Mouse (Mus musculus) E14TG2a.4 (cell line): Measurements from ENCODE around the gene Stkld1.

Source experiments
- H3K27me3 ChIP-seq: 2 replicates; pipeline ENCODE4 v1.6.1; 2014; ENCODE audit warnings: low read length, control low read depth; ENCODE audit not compliant: insufficient read depth
- H3K36me3 ChIP-seq: 2 replicates; pipeline ENCODE4 v1.6.1; 2014; ENCODE audit warnings: low read length, control low read depth; ENCODE audit not compliant: insufficient read depth
- H3K4me1 ChIP-seq: replicated peaks from 2 replicates; pipeline ENCODE4 v1.6.1; 2014; ENCODE audit warnings: low read depth, low read length, control low read depth
- H3K4me3 ChIP-seq: replicated peaks from 2 replicates; pipeline ENCODE4 v1.5.1; 2014; ENCODE audit warnings: mild to moderate bottlenecking, low read length
- H3K9me3 ChIP-seq: 2 replicates; pipeline ENCODE4 v1.6.1; 2014; ENCODE audit warnings: low read length, control low read depth
- CTCF ChIP-seq: conservative IDR thresholded peaks from 2 replicates; pipeline ENCODE4 v1.5.1; 2014; ENCODE audit warnings: low read length
- NANOG ChIP-seq: IDR thresholded peaks from 2 replicates; pipeline ENCODE4 v1.6.1; 2014; ENCODE audit warnings: borderline replicate concordance, low read length, mixed read lengths
- POU5F1 ChIP-seq: IDR thresholded peaks from 2 replicates; pipeline ENCODE4 v1.6.1; 2014; ENCODE audit warnings: low read length, borderline replicate concordance

Gene Stkld1

DNA sequence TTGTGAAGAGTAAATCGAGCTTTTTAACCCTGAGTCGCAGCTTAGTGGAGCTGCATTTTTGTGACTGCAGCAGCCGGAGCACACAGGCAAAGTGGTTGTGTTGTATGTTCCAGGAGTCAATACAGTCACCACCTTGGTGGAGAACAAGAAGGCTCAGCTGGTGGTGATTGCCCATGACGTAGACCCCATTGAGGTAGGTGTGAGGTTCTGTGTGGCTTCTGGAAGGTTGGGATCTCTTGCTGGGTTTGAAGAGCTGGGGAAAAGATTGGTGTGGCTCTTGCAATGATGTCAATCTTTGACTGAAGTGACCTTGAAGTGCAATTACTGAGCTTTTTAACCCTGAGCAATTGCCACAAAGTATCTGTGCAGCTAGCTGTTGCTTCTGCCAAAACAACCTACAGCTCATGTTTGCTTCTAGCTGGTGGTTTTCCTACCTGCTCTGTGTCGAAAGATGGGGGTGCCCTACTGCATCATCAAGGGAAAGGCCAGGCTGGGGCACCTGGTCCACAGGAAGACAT lies 21.5 kb upstream of the Stkld1 start:
- Histone ChIP-seq H3K4me3 (peak overlapping the region; percentile 99), H3K27me3 (no peaks in the 10 kb centered on the region), H3K36me3 (peaks cover 67% of the 10 kb centered on the region), H3K9me3 (peaks cover 41% of the 10 kb centered on the region), H3K4me1 (peaks cover 63% of the 10 kb centered on the region)
- TF ChIP-seq POU5F1 (no peak), CTCF (no peak), NANOG (no peak)

GRCm38 (mm10) chr2:26913416-26914147 lies 20.3 kb upstream of the Stkld1 start:
- TF ChIP-seq POU5F1 (no peak), NANOG (no peak)
- H3K4me1 ChIP-seq: peaks cover 63% of the 10 kb centered on the region

GRCm38 (mm10) chr2:26914148-26914941 lies 19.5 kb upstream of the Stkld1 start:
- no peaks in the 10 kb centered on the region for H3K27me3 ChIP-seq
- peak overlapping the region; percentile 99 for H3K4me3 ChIP-seq
- no peak for TF ChIP-seq CTCF
- peaks cover 69% of the 10 kb centered on the region for H3K36me3 ChIP-seq
- peaks cover 41% of the 10 kb centered on the region for H3K9me3 ChIP-seq
- peaks cover 62% of the 10 kb centered on the region for H3K4me1 ChIP-seq

More at GRCm38 (mm10) chr2:26913416-26914147, 20.3 kb upstream of the Stkld1 start:
- H3K9me3 ChIP-seq: peaks cover 41% of the 10 kb centered on the region
- H3K36me3 ChIP-seq: peaks cover 67% of the 10 kb centered on the region
- peak overlapping the region; percentile 99 for H3K4me3 ChIP-seq
- H3K27me3 ChIP-seq: no peaks in the 10 kb centered on the region

DNA sequence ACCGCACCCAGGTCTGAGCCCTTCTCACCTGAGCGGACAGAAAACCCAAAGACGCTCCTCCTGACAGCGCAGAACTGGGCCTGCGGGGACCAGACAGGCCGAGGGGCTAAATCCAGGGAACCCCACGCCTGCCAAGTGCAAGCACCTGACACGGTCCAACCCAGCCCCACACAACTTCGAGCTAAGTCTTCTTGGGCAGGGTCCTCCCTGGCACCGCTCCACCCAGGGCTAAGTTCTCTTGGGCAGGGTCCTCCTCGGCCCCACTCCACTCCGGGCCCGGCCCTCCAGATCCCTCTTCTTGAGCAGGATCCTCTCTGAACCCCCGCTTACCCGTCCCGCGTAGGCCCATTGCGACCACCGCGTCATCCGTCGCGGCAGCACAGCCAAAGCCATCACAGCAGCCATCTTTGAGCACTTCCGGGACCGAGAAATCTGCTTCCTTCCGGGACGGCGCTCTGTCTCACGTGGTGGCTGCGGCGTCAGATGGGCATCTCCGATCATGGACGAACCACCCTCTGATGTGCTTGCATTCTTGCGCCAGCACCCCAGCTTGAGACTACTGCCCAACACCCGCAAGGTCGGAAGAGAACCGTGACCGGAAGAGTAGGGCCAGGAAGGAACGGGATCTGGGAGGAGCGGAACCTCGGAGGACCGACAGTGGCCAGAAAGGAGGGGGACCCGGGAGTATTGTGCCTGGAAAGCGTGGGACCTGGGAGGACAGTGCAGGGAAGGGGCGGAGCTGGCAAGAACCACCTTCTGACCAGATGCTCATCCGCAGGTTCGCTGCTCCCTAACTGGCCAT lies 17.7 kb upstream of the Stkld1 start, which contains the start of the genes Surf2 and Surf1:
Gene Surf2 (plus strand): TSS at position 441 of the 802 bp plus-strand sequence.
Gene Surf1 (minus strand): TSS at position 604 of the 802 bp plus-strand sequence.
- Histone ChIP-seq H3K4me1 (peaks cover 66% of the 10 kb centered on the region), H3K36me3 (peaks cover 83% of the 10 kb centered on the region), H3K9me3 (peaks cover 41% of the 10 kb centered on the region), H3K4me3 (peak within 1 kb of the TSS; percentile 92), H3K27me3 (no peaks in the 10 kb centered on the region)
- no peak for TF ChIP-seq POU5F1
- TF ChIP-seq CTCF: no peak

DNA sequence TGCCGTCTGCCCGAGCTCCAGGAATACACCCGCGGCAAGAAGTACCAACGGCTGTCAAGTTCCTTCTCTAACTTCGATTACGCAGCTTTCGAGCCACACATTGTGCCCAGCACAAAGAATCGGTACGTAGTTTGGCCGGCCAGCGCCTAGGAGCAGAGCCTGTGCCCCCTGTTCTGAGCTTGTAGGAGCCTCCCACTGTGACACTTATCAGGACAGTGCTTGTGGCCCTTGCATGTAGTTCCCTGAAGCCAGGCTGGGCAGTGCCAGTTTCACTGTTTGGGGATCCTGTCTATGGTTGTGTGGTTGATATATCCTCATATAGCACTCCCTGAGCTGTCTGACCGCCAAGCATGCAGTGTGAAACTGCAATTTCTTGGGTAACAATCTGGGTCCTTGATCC lies 17.1 kb upstream of the Stkld1 start:
- Histone ChIP-seq H3K36me3 (peaks cover 83% of the 10 kb centered on the region), H3K9me3 (peaks cover 35% of the 10 kb centered on the region), H3K4me1 (peaks cover 68% of the 10 kb centered on the region), H3K4me3 (peak overlapping the region; percentile 92), H3K27me3 (no peaks in the 10 kb centered on the region)
- TF ChIP-seq CTCF: no peak
- TF ChIP-seq POU5F1: no peak
- TF ChIP-seq NANOG: no peak

DNA sequence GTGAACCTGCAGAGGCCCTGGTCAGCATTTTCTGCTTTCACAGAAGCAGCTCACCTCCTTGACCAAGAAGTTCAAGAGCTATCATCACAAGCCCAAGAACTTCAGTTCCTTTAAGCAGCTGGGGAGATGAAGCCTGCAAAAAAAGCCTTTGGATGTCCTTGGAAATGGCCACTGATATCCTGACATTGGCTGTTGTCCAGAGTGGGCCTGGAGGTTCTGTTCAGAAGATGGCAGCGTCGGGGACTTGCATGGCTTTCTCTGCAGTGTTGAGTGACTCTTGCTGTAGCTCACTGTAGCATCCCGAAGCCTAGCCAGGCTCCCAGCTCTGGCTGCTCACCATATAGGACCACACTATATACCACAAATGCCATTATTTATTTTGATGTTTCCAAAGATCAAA lies 14.2 kb upstream of the Stkld1 start:
- Histone ChIP-seq H3K9me3 (peaks cover 9% of the 10 kb centered on the region; the same call in 1 of the 2 replicates), H3K4me1 (peaks cover 55% of the 10 kb centered on the region), H3K36me3 (peaks cover 83% of the 10 kb centered on the region), H3K4me3 (no peak overlapping the region), H3K27me3 (no peaks in the 10 kb centered on the region)
- no peak for TF ChIP-seq NANOG
- TF ChIP-seq CTCF: no peak
- no peak for TF ChIP-seq POU5F1

DNA sequence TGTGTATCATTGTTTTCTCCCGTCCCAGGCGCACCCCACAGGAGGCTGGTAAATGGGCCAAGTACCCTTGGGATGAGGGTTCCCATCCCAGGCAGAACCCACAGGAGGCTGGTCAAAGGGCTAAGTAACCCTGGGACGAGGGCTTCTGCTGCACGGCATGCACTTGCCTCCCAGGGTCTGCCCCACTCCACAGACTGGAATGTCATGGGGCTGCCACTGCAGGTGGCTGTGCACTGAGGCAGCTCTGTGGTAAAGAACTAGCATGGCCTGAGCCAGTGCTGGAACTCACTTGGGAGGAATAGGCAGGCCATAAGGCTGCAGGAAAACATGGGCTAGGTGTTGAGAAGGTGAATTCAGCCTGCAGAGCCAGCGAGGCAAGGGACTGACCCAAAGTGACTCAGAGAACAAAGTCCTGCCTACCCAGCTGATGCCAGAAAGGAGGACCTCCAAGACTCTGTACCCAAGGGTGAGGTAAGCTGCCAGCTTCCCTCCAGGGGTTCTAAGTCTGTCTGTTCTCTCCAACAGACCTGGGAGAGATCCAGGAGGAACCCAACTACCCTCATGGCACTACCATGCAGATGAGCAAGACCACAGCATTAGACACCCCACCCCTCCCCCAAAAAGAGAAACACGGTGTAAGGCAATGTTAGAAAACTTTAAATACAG lies 13.5 kb upstream of the Stkld1 start:
- Histone ChIP-seq H3K4me1 (peaks cover 49% of the 10 kb centered on the region), H3K27me3 (no peaks in the 10 kb centered on the region), H3K4me3 (no peak overlapping the region), H3K36me3 (peaks cover 87% of the 10 kb centered on the region), H3K9me3 (peaks cover 2% of the 10 kb centered on the region; the same call in 1 of the 2 replicates)
- no peak for TF ChIP-seq CTCF
- no peak for TF ChIP-seq NANOG
- no peak for TF ChIP-seq POU5F1

DNA sequence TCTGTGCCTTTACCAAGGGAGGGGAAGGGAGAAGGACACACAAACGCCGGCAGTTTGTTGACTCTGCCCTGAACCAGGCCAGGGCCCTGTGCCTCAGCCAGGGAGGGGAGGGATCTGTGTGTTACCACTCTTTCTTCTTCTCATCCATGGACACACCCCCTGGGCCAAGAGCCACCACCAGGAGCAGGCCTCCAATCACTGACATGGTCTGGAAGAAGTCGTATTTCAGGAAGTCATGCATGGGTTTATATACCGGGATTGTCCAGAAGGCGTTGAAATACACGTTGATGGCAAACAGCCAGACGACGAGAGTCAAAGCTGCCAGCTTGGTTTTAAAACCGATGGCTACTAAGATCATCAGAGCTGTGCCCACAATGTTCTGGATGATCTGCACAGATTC lies 12.1 kb upstream of the Stkld1 start:
- Histone ChIP-seq H3K4me1 (peaks cover 38% of the 10 kb centered on the region), H3K36me3 (peaks cover 100% of the 10 kb centered on the region), H3K27me3 (no peaks in the 10 kb centered on the region), H3K9me3 (no peaks in the 10 kb centered on the region), H3K4me3 (no peak overlapping the region)
- TF ChIP-seq CTCF (no peak), POU5F1 (no peak), NANOG (no peak)
